Comparison of ENCODE assay signal across 9 mouse cellular contexts in the genomic region with DNA sequence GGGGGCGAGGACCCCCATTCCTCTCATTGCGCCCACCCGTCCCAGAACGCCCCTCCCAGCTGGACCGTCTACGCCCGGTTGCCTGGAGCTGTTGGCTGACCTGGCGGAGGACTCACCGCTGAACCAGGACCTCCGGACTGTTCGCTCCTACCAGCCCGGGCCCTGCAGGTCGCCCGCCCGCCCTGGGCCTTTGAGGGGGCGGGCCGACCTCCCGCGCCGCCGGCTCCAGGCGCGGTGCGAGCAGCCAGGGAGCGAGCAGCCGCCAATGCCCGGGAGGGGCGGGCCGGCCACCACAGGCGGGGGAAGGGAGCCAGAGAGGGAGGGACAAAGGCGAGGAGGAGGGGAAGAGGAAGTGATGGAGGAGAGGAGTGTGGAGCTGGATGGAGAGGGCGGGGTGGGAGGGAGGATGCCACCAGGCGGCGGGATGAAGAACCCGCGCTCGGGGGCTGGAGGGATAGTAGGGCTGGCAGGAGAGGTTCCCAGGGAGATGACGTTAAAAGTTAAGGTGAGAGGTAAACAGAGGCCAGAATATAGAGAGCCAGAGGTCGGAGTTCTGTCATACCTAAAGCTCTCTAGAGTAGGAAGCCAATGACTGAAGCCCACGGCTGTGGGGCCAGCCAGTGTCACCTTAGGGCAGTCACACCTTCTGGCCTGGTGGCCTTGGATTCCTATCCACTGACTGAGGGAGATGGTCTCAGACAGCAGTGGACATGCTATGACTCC. TPM values are rescaled to one million over a fixed set of nuclear protein-coding genes. Genes with fewer than 3 reads are reported as not detected.
DNase-seq lines count a peak whose midpoint lies in the region; ATAC-seq and TF ChIP-seq lines count a peak whose summit lies in the region.
"Had no signal": no experiment of that assay in that cellular context is flagged by ENCODE, and none has a peak within 500 bp of the region (broad histone marks: within the 10 kb centered on the region; RNA-seq: fewer than 3 reads in every experiment).

No protein-coding gene starts in this region.

- no peaks in the 10 kb centered on the region for H3K9me3 ChIP-seq in ES-E14 (ENCODE audit: control insufficient read depth, insufficient read depth, low read depth, low read length)
- H3K9me3 ChIP-seq in forebrain, embryonic 14.5 days (replicated peaks; ENCODE audit: control insufficient read depth, low read length) = no peaks in the 10 kb centered on the region
- no peaks in the 10 kb centered on the region for H3K9me3 ChIP-seq in liver, postnatal 0 days (ENCODE audit: low read length)
- H3K9me3 ChIP-seq in neural tube, embryonic 13.5 days = no peaks in the 10 kb centered on the region

- TF ChIP-seq EP300 in liver, postnatal 0 days (IDR thresholded peaks at IDR 0.05; ENCODE audit: low read depth) = no peak

- in situ Hi-C loops in ES-E14 (cut with MboI; ENCODE audit: low sequenced_read_pairs in 2 of 2, unreplicated experiment in 2 of 2) = no loop called here

- peak; percentile 68 for DNase-seq in ES-E14 (ENCODE audit: low read depth, low spot score)
- DNase-seq in forebrain, embryonic 14.5 days (ENCODE audit: low spot score) = peak; percentile 90
- DNase-seq in heart, postnatal 14 days = peak; percentile 90 to 94
- DNase-seq in large intestine, adult 2 months (ENCODE audit: low read depth, low spot score) = peak; percentile 59
- peak; percentile 84 for DNase-seq in liver, postnatal 0 days
- peak; percentile 53 for DNase-seq in thymus, postnatal 14 days

- peak overlapping the region; percentile 72 for H3K4me2 ChIP-seq in forebrain, embryonic 14.5 days (ENCODE audit: low read length)
- H3K4me2 ChIP-seq in liver, postnatal 0 days (ENCODE audit: low read depth, low read length) = peak overlapping the region; percentile 83
- peak overlapping the region; percentile 91 for H3K4me2 ChIP-seq in neural tube, embryonic 13.5 days

- intact Hi-C loops in heart, postnatal 14 days (cut with DNase I) = no loop called here

- peak; percentile 46 for ATAC-seq in cerebellum, adult (ENCODE audit: insufficient number of reproducible peaks, low FRiP score, low TSS enrichment)
- peak; percentile 86 for ATAC-seq in forebrain, embryonic 14.5 days
- ATAC-seq in liver, postnatal 0 days = peak; percentile 86
- peak; percentile 78 for ATAC-seq in neural tube, embryonic 13.5 days (ENCODE audit: low read depth)

- H3K36me3 ChIP-seq in ES-E14 (ENCODE audit: control insufficient read depth, insufficient read depth, low read length, poor library complexity, severe bottlenecking) = no peaks in the 10 kb centered on the region
- peaks cover 11% of the 10 kb centered on the region for H3K36me3 ChIP-seq in forebrain, embryonic 14.5 days (ENCODE audit: control insufficient read depth, insufficient read depth, low read length)
- H3K36me3 ChIP-seq in liver, postnatal 0 days (replicated peaks; ENCODE audit: insufficient read depth, low read length) = no peaks in the 10 kb centered on the region
- peaks cover 17% of the 10 kb centered on the region for H3K36me3 ChIP-seq in neural tube, embryonic 13.5 days

- 1% methylated on average over 39 of the region's 40 CpGs for WGBS in forebrain, embryonic 14.5 days
- WGBS in large intestine, adult 2 months = 4% methylated on average over 40 of the region's 40 CpGs
- 2% methylated on average over 40 of the region's 40 CpGs for WGBS in liver, postnatal 0 days (ENCODE audit: insufficient replicate concordance)
- WGBS in neural tube, embryonic 13.5 days = 3% methylated on average over 38 of the region's 40 CpGs

- H3K27ac ChIP-seq in ES-E14 (ENCODE audit: insufficient read depth, low read depth, low read length, poor library complexity, severe bottlenecking) = no peak overlapping the region
- peak overlapping the region; percentile 84 for H3K27ac ChIP-seq in forebrain, embryonic 14.5 days (ENCODE audit: low read depth, low read length)
- H3K27ac ChIP-seq in liver, postnatal 0 days (ENCODE audit: low read depth) = 0 out of 2 replicates have a peak overlapping the region, but pooled peaks have one; percentile 6
- peak overlapping the region; percentile 82 for H3K27ac ChIP-seq in neural tube, embryonic 13.5 days (replicated peaks)

- no peaks in the 10 kb centered on the region for H3K27me3 ChIP-seq in forebrain, embryonic 14.5 days (replicated peaks; ENCODE audit: control insufficient read depth, insufficient read depth, low read length)
- H3K27me3 ChIP-seq in liver, postnatal 0 days (ENCODE audit: insufficient read depth, low read length) = no peaks in the 10 kb centered on the region; the same call in 1 of the 2 replicates
- no peaks in the 10 kb centered on the region for H3K27me3 ChIP-seq in neural tube, embryonic 13.5 days

- peak overlapping the region; percentile 68 for H3K9ac ChIP-seq in ES-E14 (ENCODE audit: insufficient read depth, low read depth, low read length, poor library complexity, severe bottlenecking)
- H3K9ac ChIP-seq in forebrain, embryonic 14.5 days (ENCODE audit: low read length) = peak overlapping the region; percentile 93
- H3K9ac ChIP-seq in liver, postnatal 0 days (replicated peaks) = peak overlapping the region; percentile 61
- H3K9ac ChIP-seq in neural tube, embryonic 13.5 days = peak overlapping the region; percentile 92

- peak overlapping the region; percentile 72 to 77 for H3K4me3 ChIP-seq in ES-E14 (ENCODE audit: insufficient read depth in 1 of 2, low read depth in 1 of 2, low read length in 2 of 2, poor library complexity in 1 of 2, severe bottlenecking in 1 of 2)
- peak overlapping the region; percentile 81 for H3K4me3 ChIP-seq in forebrain, embryonic 14.5 days (ENCODE audit: low read depth, low read length)
- H3K4me3 ChIP-seq in liver, postnatal 0 days (ENCODE audit: low read depth, low read length) = peak overlapping the region; percentile 50
- H3K4me3 ChIP-seq in neural tube, embryonic 13.5 days = peak overlapping the region; percentile 68

- H3K4me1 ChIP-seq in ES-E14 (ENCODE audit: control insufficient read depth in 2 of 2, insufficient read depth in 2 of 2, low read length in 2 of 2, poor library complexity in 1 of 2) = peaks cover 0 to 12% of the 10 kb centered on the region in 2 experiments; a peak in 2 of 4 replicates
- H3K4me1 ChIP-seq in forebrain, embryonic 14.5 days (ENCODE audit: control insufficient read depth, insufficient read depth, low read length) = peaks cover 43% of the 10 kb centered on the region
- H3K4me1 ChIP-seq in liver, postnatal 0 days (ENCODE audit: insufficient read depth) = peaks cover 12% of the 10 kb centered on the region
- H3K4me1 ChIP-seq in neural tube, embryonic 13.5 days (replicated peaks) = peaks cover 86% of the 10 kb centered on the region

- TF ChIP-seq CTCF in liver, postnatal 0 days (IDR thresholded peaks at IDR 0.05; ENCODE audit: low read depth) = peak; percentile 46

TF ChIP-seq in ES-E14, 5 proteins besides CTCF, POLR2A, EP300 and RAD21:
- TF ChIP-seq HCFC1 (IDR thresholded peaks at IDR 0.05; ENCODE audit: borderline replicate concordance, insufficient read depth, low read length) = no peak
- no peak for TF ChIP-seq ZC3H11A (IDR thresholded peaks at IDR 0.05; ENCODE audit: borderline replicate concordance, low read depth, low read length)
- no peak for TF ChIP-seq MAFK (IDR thresholded peaks at IDR 0.05; ENCODE audit: insufficient read depth, low read depth, low read length)
- TF ChIP-seq CHD2 (IDR thresholded peaks at IDR 0.05; ENCODE audit: low read depth, low read length) = no peak
- TF ChIP-seq ZNF384 (IDR thresholded peaks at IDR 0.05; ENCODE audit: low read depth, low read length) = no peak

RNA-seq across cellular contexts. Expression of gene Phldb1, which starts 13.7 kb away (rescaled TPM):
- total RNA-seq in ES-E14 (2012; rRNA removed) = 25.8 and 44.0 TPM in 2 replicates
- 29.5 and 42.9 TPM in 2 replicates for polyA plus RNA-seq in forebrain, embryonic 14.5 days (2014; fragmentation: Nextera tagmentation; extraction: Ambion mirVana)
- 100 to 1,000 TPM; 124 to 132 TPM for total RNA-seq in heart, postnatal 14 days (2021)
- polyA plus RNA-seq in large intestine, adult 2 months (2012; rRNA removed) = 33.9 and 37.0 TPM in 2 replicates
- polyA plus RNA-seq in liver, postnatal 0 days (2015; fragmentation: Nextera tagmentation; extraction: Ambion mirVana) = 1.5 and 2.2 TPM in 2 replicates
- polyA plus RNA-seq in neural tube, embryonic 13.5 days (2015; fragmentation: Nextera tagmentation; extraction: Ambion mirVana) = 42.5 and 43.7 TPM in 2 replicates
- total RNA-seq: neutrophil, adult 5-6 weeks had no signal

RNA-seq across cellular contexts. Expression of gene Arcn1, which starts 46.3 kb away (rescaled TPM):
- 46.4 and 72.3 TPM in 2 replicates for total RNA-seq in ES-E14 (2012; rRNA removed)
- 138 and 152 TPM in 2 replicates for polyA plus RNA-seq in forebrain, embryonic 14.5 days (2014; fragmentation: Nextera tagmentation; extraction: Ambion mirVana)
- 10 to 100 TPM; 80.1 to 88.6 TPM for total RNA-seq in heart, postnatal 14 days (2021)
- 57.8 and 73.6 TPM in 2 replicates for polyA plus RNA-seq in large intestine, adult 2 months (2012; rRNA removed)
- 53.5 and 58.4 TPM in 2 replicates for polyA plus RNA-seq in liver, postnatal 0 days (2015; fragmentation: Nextera tagmentation; extraction: Ambion mirVana)
- 147 and 168 TPM in 2 replicates for polyA plus RNA-seq in neural tube, embryonic 13.5 days (2015; fragmentation: Nextera tagmentation; extraction: Ambion mirVana)

RNA-seq across cellular contexts. Expression of gene Ift46, which starts 46.4 kb away (rescaled TPM):
- 49.1 and 64.4 TPM in 2 replicates for total RNA-seq in ES-E14 (2012; rRNA removed)
- 178 and 206 TPM in 2 replicates for polyA plus RNA-seq in forebrain, embryonic 14.5 days (2014; fragmentation: Nextera tagmentation; extraction: Ambion mirVana)
- total RNA-seq in heart, postnatal 14 days (2021) = 10 to 100 TPM; 32.7 to 41.8 TPM
- 34.8 and 43.1 TPM in 2 replicates for polyA plus RNA-seq in large intestine, adult 2 months (2012; rRNA removed)
- 23.6 and 24.5 TPM in 2 replicates for polyA plus RNA-seq in liver, postnatal 0 days (2015; fragmentation: Nextera tagmentation; extraction: Ambion mirVana)
- polyA plus RNA-seq in neural tube, embryonic 13.5 days (2015; fragmentation: Nextera tagmentation; extraction: Ambion mirVana) = 172 and 174 TPM in 2 replicates

RNA-seq across cellular contexts. Expression of gene Treh, which starts 48.3 kb away (rescaled TPM):
- not detected in 2 replicates for total RNA-seq in ES-E14 (2012; rRNA removed)
- not detected in 2 replicates for polyA plus RNA-seq in forebrain, embryonic 14.5 days (2014; fragmentation: Nextera tagmentation; extraction: Ambion mirVana)
- not detected for total RNA-seq in heart, postnatal 14 days (2021)
- polyA plus RNA-seq in large intestine, adult 2 months (2012; rRNA removed) = 24.4 and 96.0 TPM in 2 replicates
- 0.94 and 1.4 TPM in 2 replicates for polyA plus RNA-seq in liver, postnatal 0 days (2015; fragmentation: Nextera tagmentation; extraction: Ambion mirVana)
- polyA plus RNA-seq in neural tube, embryonic 13.5 days (2015; fragmentation: Nextera tagmentation; extraction: Ambion mirVana) = not detected in 2 replicates
- total RNA-seq: neutrophil, adult 5-6 weeks had no signal
